Mouse (Mus musculus): ENCODE measurements around the gene Grin2a. TPM values are rescaled to one million over a fixed set of nuclear protein-coding genes. Genes with fewer than 3 reads are reported as not detected.
A peak's percentile ranks its signal among the peaks of the same experiment; 100 is the strongest.

Grin2a gene
- polyA plus RNA-seq, 1 experiment from 2014 or later: 10.2 TPM

DNA sequence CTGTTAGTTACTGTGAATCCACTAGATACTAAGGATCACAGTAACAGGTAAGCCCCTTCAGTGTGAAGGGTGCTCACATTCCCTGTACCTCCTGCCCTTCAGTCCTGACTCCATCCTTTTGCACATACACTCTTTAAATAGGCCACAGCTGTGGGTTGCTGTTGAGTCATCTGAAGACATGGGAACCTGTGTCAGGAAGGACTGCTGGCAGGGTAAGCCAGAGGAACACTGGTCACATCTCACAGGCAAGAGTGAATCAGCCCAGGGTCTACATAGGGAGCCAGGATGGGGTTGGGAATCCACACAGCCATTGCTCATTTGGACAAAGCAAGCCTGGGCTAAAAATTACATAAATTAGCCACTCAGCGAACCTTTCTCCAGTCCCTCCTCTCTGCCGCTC, 392.8 kb downstream of the Grin2a start:
- no peak for ATAC-seq (ENCODE audit: low FRiP score, low read depth)
- Histone ChIP-seq H3K36me3 (no peaks in the 10 kb centered on the region), H3K4me2 (no peak overlapping the region), H3K9me3 (no peaks in the 10 kb centered on the region), H3K4me1 (replicated peaks) (no peaks in the 10 kb centered on the region), H3K4me3 (no peak overlapping the region), H3K9ac (no peak overlapping the region), H3K27ac (replicated peaks) (no peak overlapping the region), H3K27me3 (no peaks in the 10 kb centered on the region)
- WGBS: 98% methylated on average over 2 of the region's 2 CpGs

DNA sequence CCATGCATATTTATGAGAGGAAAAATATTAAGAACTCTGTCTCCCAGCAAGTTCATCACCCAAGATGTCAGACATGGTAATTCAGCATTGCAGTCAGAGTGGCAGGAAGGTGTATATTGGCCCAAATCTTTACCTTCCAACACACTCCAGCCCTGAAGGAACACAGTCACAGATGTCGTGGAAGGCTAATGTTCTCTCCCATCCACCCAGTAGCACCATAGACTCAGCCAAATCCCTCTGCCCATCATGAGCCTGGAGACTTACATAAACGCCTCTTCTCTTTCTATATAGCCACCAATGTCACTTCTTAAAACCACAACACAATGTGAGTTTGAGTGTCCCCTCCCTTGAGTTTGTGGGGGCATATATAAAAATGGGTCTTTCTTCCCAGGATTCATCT, 406.2 kb downstream of the Grin2a start:
- ATAC-seq (ENCODE audit: low FRiP score, low read depth): no peak
- H3K4me1 ChIP-seq (replicated peaks): no peaks in the 10 kb centered on the region
- no peaks in the 10 kb centered on the region for H3K36me3 ChIP-seq
- H3K27me3 ChIP-seq: no peaks in the 10 kb centered on the region
- WGBS: 83% methylated on average over 2 of the region's 2 CpGs
- H3K27ac ChIP-seq (replicated peaks): no peak overlapping the region
- no peak overlapping the region for H3K4me2 ChIP-seq
- no peak overlapping the region for H3K4me3 ChIP-seq
- H3K9ac ChIP-seq: no peak overlapping the region
- no peaks in the 10 kb centered on the region for H3K9me3 ChIP-seq

- Histone ChIP-seq H3K4me3 (no peak overlapping the region), H3K4me2 (no peak overlapping the region), H3K27ac (replicated peaks) (no peak overlapping the region), H3K9ac (no peak overlapping the region), H3K27me3 (no peaks in the 10 kb centered on the region), H3K4me1 (replicated peaks) (no peaks in the 10 kb centered on the region), H3K36me3 (no peaks in the 10 kb centered on the region), H3K9me3 (no peaks in the 10 kb centered on the region)
- WGBS: 75% methylated on average over 3 of the region's 3 CpGs
- ATAC-seq (ENCODE audit: low FRiP score, low read depth): no peak
These were observed 406.9 kb downstream of the Grin2a start for GRCm38 (mm10) chr16:9588431-9588830.

DNA sequence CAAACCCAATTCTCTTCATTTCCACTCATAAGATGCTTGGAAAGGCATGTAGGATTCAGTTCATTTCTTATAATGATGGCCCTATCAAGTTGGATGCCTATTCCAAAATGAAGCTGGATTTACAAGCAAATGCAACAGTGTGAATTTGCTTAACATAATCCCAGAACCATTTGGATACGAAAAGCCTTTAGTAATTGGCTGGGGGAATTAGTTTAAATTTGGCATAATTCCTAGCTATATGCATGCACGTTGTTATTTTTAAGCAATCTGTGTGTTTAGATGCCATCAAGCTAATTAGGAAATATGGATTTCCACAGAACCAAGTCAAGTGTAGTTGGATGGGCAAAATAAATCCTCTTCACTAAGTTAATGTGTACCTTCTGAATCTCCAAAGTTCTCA, 411.4 kb downstream of the Grin2a start:
- Histone ChIP-seq H3K9me3 (no peaks in the 10 kb centered on the region), H3K9ac (no peak overlapping the region), H3K4me1 (replicated peaks) (no peaks in the 10 kb centered on the region), H3K4me2 (no peak overlapping the region), H3K27me3 (no peaks in the 10 kb centered on the region), H3K36me3 (no peaks in the 10 kb centered on the region), H3K27ac (replicated peaks) (no peak overlapping the region), H3K4me3 (no peak overlapping the region)
- no peak for ATAC-seq (ENCODE audit: low FRiP score, low read depth)
- WGBS: 63% methylated on average over 2 of the region's 2 CpGs

- WGBS: 40% methylated on average over 1 of the region's 1 CpGs
- no peak for ATAC-seq (ENCODE audit: low FRiP score, low read depth)
- no peaks in the 10 kb centered on the region for H3K36me3 ChIP-seq
- H3K9me3 ChIP-seq: no peaks in the 10 kb centered on the region
- no peaks in the 10 kb centered on the region for H3K27me3 ChIP-seq
- H3K9ac ChIP-seq: no peak overlapping the region
- no peaks in the 10 kb centered on the region for H3K4me1 ChIP-seq (replicated peaks)
- H3K4me2 ChIP-seq: no peak overlapping the region
- no peak overlapping the region for H3K4me3 ChIP-seq
- H3K27ac ChIP-seq (replicated peaks): no peak overlapping the region
These were observed 423.6 kb downstream of the Grin2a start for GRCm38 (mm10) chr16:9571793-9572192.

- no peaks in the 10 kb centered on the region for H3K27me3 ChIP-seq
- no peak overlapping the region for H3K4me2 ChIP-seq
- ATAC-seq (ENCODE audit: low FRiP score, low read depth): no peak
- no peak overlapping the region for H3K9ac ChIP-seq
- H3K36me3 ChIP-seq: no peaks in the 10 kb centered on the region
- H3K9me3 ChIP-seq: no peaks in the 10 kb centered on the region
- H3K4me3 ChIP-seq: no peak overlapping the region
- 67% methylated on average over 2 of the region's 2 CpGs for WGBS
- H3K27ac ChIP-seq (replicated peaks): no peak overlapping the region
- no peaks in the 10 kb centered on the region for H3K4me1 ChIP-seq (replicated peaks)
These were observed 428.1 kb downstream of the Grin2a start for GRCm38 (mm10) chr16:9567286-9567685.

DNA sequence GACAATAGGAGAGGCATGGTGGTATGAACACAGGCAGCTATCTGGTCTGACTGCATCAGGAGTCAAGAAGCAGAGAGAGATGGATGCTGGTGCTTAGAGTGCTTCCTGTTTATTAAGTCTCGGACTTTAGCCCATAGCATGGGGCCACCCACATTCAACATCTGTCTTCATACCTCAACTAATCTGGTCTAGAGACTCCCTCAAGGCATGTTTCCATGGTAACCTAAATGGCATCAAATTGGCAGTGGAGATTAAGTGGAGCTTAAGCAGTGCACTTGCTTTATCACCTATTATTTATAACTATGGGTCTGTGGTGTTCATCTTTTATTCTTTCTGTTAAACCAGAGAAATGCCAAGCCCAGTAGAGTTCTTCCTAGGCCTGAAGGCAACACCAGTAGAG, 433.5 kb downstream of the Grin2a start:
- no peaks in the 10 kb centered on the region for H3K9me3 ChIP-seq
- H3K4me1 ChIP-seq (replicated peaks): no peaks in the 10 kb centered on the region
- no peaks in the 10 kb centered on the region for H3K27me3 ChIP-seq
- H3K9ac ChIP-seq: no peak overlapping the region
- no peak overlapping the region for H3K4me3 ChIP-seq
- no peak overlapping the region for H3K4me2 ChIP-seq
- no peak for ATAC-seq (ENCODE audit: low FRiP score, low read depth)
- H3K36me3 ChIP-seq: no peaks in the 10 kb centered on the region
- no peak overlapping the region for H3K27ac ChIP-seq (replicated peaks)
- 19% methylated on average over 1 of the region's 1 CpGs for WGBS

DNA sequence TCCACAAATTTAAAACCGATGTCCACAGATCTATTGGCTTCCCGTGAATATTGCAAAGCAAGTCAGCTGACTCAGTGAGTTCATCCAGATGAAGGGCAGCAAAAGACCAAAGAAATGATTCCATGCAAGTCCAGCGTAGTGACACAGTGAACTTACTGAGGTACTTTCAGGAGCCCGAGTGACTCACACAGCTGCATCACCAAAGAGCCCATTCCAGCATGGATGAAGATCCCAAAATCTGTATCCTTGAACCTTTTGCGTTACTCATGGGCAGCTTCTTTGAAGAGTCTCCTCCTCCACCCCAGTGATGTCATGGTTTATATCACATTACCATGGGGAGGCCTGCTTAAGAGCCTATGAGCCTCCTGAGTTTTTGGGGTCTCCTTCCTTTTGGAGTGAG, 460.2 kb downstream of the Grin2a start:
- no peaks in the 10 kb centered on the region for H3K27me3 ChIP-seq
- no peak for ATAC-seq (ENCODE audit: low FRiP score, low read depth)
- H3K4me3 ChIP-seq: no peak overlapping the region
- no peaks in the 10 kb centered on the region for H3K36me3 ChIP-seq
- no peak overlapping the region for H3K9ac ChIP-seq
- H3K27ac ChIP-seq (replicated peaks): no peak overlapping the region
- WGBS: 93% methylated on average over 5 of the region's 5 CpGs
- H3K4me1 ChIP-seq (replicated peaks): peaks cover 19% of the 10 kb centered on the region
- no peaks in the 10 kb centered on the region for H3K9me3 ChIP-seq
- no peak overlapping the region for H3K4me2 ChIP-seq

- ATAC-seq (ENCODE audit: low FRiP score, low read depth): peak; percentile 75
- WGBS: 12% methylated on average over 9 of the region's 9 CpGs
These were observed 461.6 kb downstream of the Grin2a start for GRCm38 (mm10) chr16:9533564-9534332.

GRCm38 (mm10) chr16:9532843-9533532, 462.4 kb downstream of the Grin2a start:
- H3K4me3 ChIP-seq: no peak overlapping the region
- no peak; the same call in 1 of the 2 replicates for ATAC-seq (ENCODE audit: low FRiP score, low read depth)
- H3K36me3 ChIP-seq: no peaks in the 10 kb centered on the region
- H3K27me3 ChIP-seq: no peaks in the 10 kb centered on the region
- H3K4me1 ChIP-seq (replicated peaks): peaks cover 19% of the 10 kb centered on the region
- no peak overlapping the region for H3K4me2 ChIP-seq
- H3K9ac ChIP-seq: no peak overlapping the region
- WGBS: 27% methylated on average over 6 of the region's 6 CpGs
- no peaks in the 10 kb centered on the region for H3K9me3 ChIP-seq
- H3K27ac ChIP-seq (replicated peaks): no peak overlapping the region

More at GRCm38 (mm10) chr16:9533564-9534332, 461.6 kb downstream of the Grin2a start:
- Histone ChIP-seq H3K4me1 (replicated peaks) (peaks cover 19% of the 10 kb centered on the region), H3K4me2 (no peak overlapping the region), H3K27ac (replicated peaks) (no peak overlapping the region; the same call in 1 of the 2 replicates), H3K27me3 (no peaks in the 10 kb centered on the region), H3K36me3 (no peaks in the 10 kb centered on the region), H3K4me3 (no peak overlapping the region), H3K9ac (no peak overlapping the region), H3K9me3 (no peaks in the 10 kb centered on the region)

DNA sequence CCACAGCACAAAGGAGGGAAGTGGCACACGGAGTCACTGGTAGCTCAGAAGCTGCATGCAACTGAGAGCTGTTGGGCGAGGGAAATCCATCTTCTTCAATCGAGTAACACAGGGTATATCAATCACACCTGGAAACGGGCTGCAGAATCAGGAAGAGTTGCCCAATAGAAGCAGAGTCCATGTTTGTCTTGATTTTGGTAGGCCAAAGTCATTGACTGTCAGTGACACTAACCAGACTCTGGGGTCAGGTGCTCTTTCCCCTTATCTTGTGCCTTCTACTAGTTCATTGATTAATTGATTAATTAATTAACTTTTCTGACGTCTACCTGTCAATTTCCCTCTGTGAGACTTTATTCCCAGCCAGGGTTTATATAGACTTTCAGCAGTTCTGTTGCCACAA, 468.1 kb downstream of the Grin2a start:
- H3K36me3 ChIP-seq: no peaks in the 10 kb centered on the region
- H3K27ac ChIP-seq (replicated peaks): no peak overlapping the region
- 81% methylated on average over 5 of the region's 5 CpGs for WGBS
- H3K4me2 ChIP-seq: no peak overlapping the region
- no peaks in the 10 kb centered on the region for H3K4me1 ChIP-seq (replicated peaks)
- ATAC-seq (ENCODE audit: low FRiP score, low read depth): no peak
- H3K27me3 ChIP-seq: no peaks in the 10 kb centered on the region
- no peaks in the 10 kb centered on the region for H3K9me3 ChIP-seq
- H3K9ac ChIP-seq: no peak overlapping the region
- no peak overlapping the region for H3K4me3 ChIP-seq

- H3K27me3 ChIP-seq: no peaks in the 10 kb centered on the region
These were observed 472.0 kb downstream of the Grin2a start for GRCm38 (mm10) chr16:9523314-9523713.

More at GRCm38 (mm10) chr16:9523314-9523713, 472.0 kb downstream of the Grin2a start:
- no peak overlapping the region for H3K4me3 ChIP-seq
- no peak overlapping the region for H3K9ac ChIP-seq
- H3K4me2 ChIP-seq: no peak overlapping the region
- no peaks in the 10 kb centered on the region for H3K4me1 ChIP-seq (replicated peaks)
- H3K27ac ChIP-seq (replicated peaks): no peak overlapping the region
- H3K9me3 ChIP-seq: no peaks in the 10 kb centered on the region
- no peaks in the 10 kb centered on the region for H3K36me3 ChIP-seq
- ATAC-seq (ENCODE audit: low FRiP score, low read depth): no peak

Data from hindbrain, embryonic 15.5 days (tissue).